ENCODE assay signal across 20 mouse cellular contexts in genomic region chr1:46927104-46927503, GRCm38 (mm10).
"Had no signal": no experiment of that assay in that cellular context is flagged by ENCODE, and none has a peak within 500 bp of the region (broad histone marks: within the 10 kb centered on the region; RNA-seq: fewer than 3 reads in every experiment).

No protein-coding gene starts in this region.

- H3K4me3 ChIP-seq: layer of hippocampus, adult 2 months; left cerebral cortex, adult 2 months; liver, embryonic 15.5 days; lung, embryonic 15.5 days; midbrain, embryonic 12.5 days; midbrain, embryonic 15.5 days; neural tube, embryonic 12.5 days; neural tube, embryonic 15.5 days; stomach, embryonic 15.5 days had no signal

- H3K27ac ChIP-seq: kidney, postnatal 0 days; layer of hippocampus, adult 2 months; left cerebral cortex, adult 2 months; liver, embryonic 15.5 days; lung, embryonic 15.5 days; midbrain, embryonic 12.5 days; midbrain, embryonic 15.5 days; neural tube, embryonic 12.5 days; neural tube, embryonic 15.5 days; stomach, embryonic 15.5 days had no signal

- ATAC-seq: midbrain, embryonic 15.5 days had no signal

- DNase-seq: kidney, adult 2 months; kidney, postnatal 25 days; layer of hippocampus, adult 9-11 months; lung, adult 18-20 months; lung, postnatal 10 days; lung, postnatal 36 days; right cerebral cortex, adult 18-20 months; right cerebral cortex, postnatal 14 days; right cerebral cortex, postnatal 4 days; thymus, postnatal 25 days had no signal

- H3K4me1 ChIP-seq: liver, embryonic 15.5 days; lung, embryonic 15.5 days; midbrain, embryonic 12.5 days; midbrain, embryonic 15.5 days; neural tube, embryonic 12.5 days; neural tube, embryonic 15.5 days; stomach, embryonic 15.5 days had no signal
